Mouse (Mus musculus) neural tube, embryonic 14.5 days (tissue): ENCODE measurements around the gene Slc25a47. TPM values are rescaled to one million over a fixed set of nuclear protein-coding genes. Genes with fewer than 3 reads are reported as not detected.

Source experiments
- ATAC-seq: fragments of 200-750 bp; cut with Nextera tagmentation; 2 replicates; pipeline ENCODE4 v1.8.0; 2017; ENCODE audit warnings: low read depth, mild to moderate bottlenecking, moderate TSS enrichment, moderate library complexity
- H3K27ac ChIP-seq: fragments of 300-500 bp; sonication (generic); 2 replicates; pipeline ENCODE4 v1.5.1; 2014; ENCODE audit warnings: low read depth, mild to moderate bottlenecking, control low read depth, low read length, moderate library complexity, mixed read lengths
- H3K27me3 ChIP-seq: fragments of 300-500 bp; sonication (generic); 2 replicates; pipeline ENCODE4 v1.6.1; 2014; ENCODE audit warnings: low read length; ENCODE audit not compliant: control insufficient read depth, insufficient read depth
- H3K36me3 ChIP-seq: fragments of 300-500 bp; sonication (generic); 2 replicates; pipeline ENCODE4 v1.6.1; 2014; ENCODE audit warnings: low read length, mixed read lengths; ENCODE audit not compliant: control insufficient read depth, insufficient read depth
- H3K4me1 ChIP-seq: fragments of 300-500 bp; sonication (generic); 2 replicates; pipeline ENCODE4 v1.6.1; 2014; ENCODE audit warnings: low read length; ENCODE audit not compliant: control insufficient read depth, insufficient read depth
- H3K4me2 ChIP-seq: fragments of 300-500 bp; sonication (generic); 2 replicates; pipeline ENCODE4 v1.6.1; 2014; ENCODE audit warnings: mild to moderate bottlenecking, low read depth, low read length, control low read depth
- H3K4me3 ChIP-seq: fragments of 300-500 bp; sonication (generic); 2 replicates; pipeline ENCODE4 v1.5.1; 2014; ENCODE audit warnings: low read depth, low read length, control low read depth, mixed read lengths
- H3K9ac ChIP-seq: fragments of 300-500 bp; sonication (generic); replicated peaks from 2 replicates; pipeline ENCODE4 v1.6.1; 2014; ENCODE audit warnings: low read depth, mild to moderate bottlenecking, control low read depth, low read length, mixed read lengths
- H3K9me3 ChIP-seq: fragments of 300-500 bp; sonication (generic); 2 replicates; pipeline ENCODE4 v1.6.1; 2016; ENCODE audit warnings: low read length; ENCODE audit not compliant: control insufficient read depth
- WGBS: fragments of 180-500 bp; shearing (Covaris S2); extraction: QIAGEN DNeasy Blood & Tissue Kit; methylation state at CpG from one replicate; pipeline ENCODE4 v1.1.7; 2014; 5-methylcytosine and 5-hydroxymethylcytosine counted together
- polyA plus RNA-seq: library from polyadenylated mRNA; unstranded; fragments of >200 nt; fragmentation: Nextera tagmentation; extraction: Ambion mirVana; gene quantifications from 2 replicates; pipeline ENCODE4 v1.2.1, GENCODE M21; 2014

Slc25a47 gene
- polyA plus RNA-seq, 1 experiment from 2014 or later = 9.4 TPM

DNA sequence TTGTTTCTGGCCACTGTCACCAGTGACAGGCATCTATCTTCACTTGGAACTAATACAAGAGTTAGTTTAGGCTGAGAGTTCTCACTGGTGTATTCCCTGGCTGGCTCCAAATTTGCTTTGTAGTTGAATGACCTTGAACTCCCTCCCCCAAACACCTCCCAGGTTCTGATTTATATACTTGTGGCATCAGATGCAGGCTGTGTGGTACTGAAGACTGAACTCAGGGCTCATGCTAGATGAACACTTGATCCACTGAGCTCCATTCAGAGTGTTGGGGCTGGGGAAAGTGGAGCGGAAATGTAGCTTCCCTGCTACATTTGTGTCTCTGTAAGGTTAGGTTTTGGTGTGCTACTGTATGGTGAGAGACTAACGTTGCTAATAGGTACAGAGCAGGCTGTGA, 31.5 kb upstream of the Slc25a47 start:
- no peak overlapping the region for H3K4me2 ChIP-seq
- no peak overlapping the region for H3K4me3 ChIP-seq
- peaks cover 11% of the 10 kb centered on the region for H3K4me1 ChIP-seq
- no peak overlapping the region for H3K9ac ChIP-seq
- no peaks in the 10 kb centered on the region for H3K9me3 ChIP-seq
- H3K27me3 ChIP-seq = no peaks in the 10 kb centered on the region
- ATAC-seq = no peak
- 93% methylated on average over 2 of the region's 2 CpGs for WGBS
- H3K27ac ChIP-seq = no peak overlapping the region
- H3K36me3 ChIP-seq = 0 out of 2 replicates have a peak, but pooled peaks cover 3% of the 10 kb centered on the region

DNA sequence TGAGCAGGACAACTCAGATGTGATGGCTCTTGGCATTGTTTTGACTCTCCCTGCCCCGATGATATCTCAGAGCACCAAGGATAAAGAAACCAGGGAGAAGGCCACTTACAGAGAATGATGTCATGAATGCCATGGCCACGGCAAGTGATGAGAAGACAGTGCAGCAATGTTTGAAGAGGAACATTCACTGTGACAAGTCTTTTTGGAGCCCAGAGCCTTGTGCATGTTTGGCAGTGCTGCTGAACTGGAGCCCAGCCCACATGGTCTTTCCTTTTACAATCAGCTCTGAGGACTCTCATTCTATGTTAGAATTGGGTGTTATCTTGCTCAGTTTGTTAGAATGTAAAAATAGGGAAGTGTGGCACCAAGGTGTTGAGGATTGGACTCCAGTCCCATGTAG, 27.4 kb upstream of the Slc25a47 start:
- Histone ChIP-seq H3K27me3 (no peaks in the 10 kb centered on the region), H3K27ac (no peak overlapping the region), H3K4me1 (no peaks in the 10 kb centered on the region; the same call in 1 of the 2 replicates), H3K9ac (no peak overlapping the region), H3K9me3 (no peaks in the 10 kb centered on the region), H3K36me3 (peaks cover 3% of the 10 kb centered on the region; the same call in 1 of the 2 replicates), H3K4me3 (no peak overlapping the region), H3K4me2 (no peak overlapping the region)
- 92% methylated on average over 2 of the region's 2 CpGs for WGBS
- ATAC-seq = no peak

DNA sequence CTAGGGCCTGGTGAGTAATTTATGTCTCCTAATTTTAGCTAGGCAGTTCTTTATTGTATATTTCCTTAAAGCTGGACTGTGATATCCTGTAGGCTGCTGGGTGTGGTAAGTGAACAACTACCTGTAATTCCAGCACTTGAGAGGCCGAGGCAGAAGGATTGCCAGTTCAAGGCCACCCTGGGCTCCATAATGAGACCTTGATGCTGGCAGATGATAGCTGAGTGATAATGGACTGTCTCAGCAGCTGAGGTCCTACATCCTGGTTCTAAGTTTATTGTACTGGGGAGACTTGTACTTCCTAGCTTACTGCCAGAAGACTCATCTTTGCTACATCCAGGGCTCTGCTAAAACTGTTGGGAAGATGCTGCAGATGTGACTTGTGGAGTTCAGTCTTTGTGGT, 26.1 kb upstream of the Slc25a47 start:
- Histone ChIP-seq H3K9ac (no peak overlapping the region), H3K4me2 (no peak overlapping the region), H3K27ac (no peak overlapping the region), H3K4me1 (no peaks in the 10 kb centered on the region; the same call in 1 of the 2 replicates), H3K9me3 (no peaks in the 10 kb centered on the region), H3K36me3 (peaks cover 3% of the 10 kb centered on the region; the same call in 1 of the 2 replicates), H3K27me3 (no peaks in the 10 kb centered on the region), H3K4me3 (no peak overlapping the region)
- no peak for ATAC-seq
- 88% methylated on average over 1 of the region's 1 CpGs for WGBS

DNA sequence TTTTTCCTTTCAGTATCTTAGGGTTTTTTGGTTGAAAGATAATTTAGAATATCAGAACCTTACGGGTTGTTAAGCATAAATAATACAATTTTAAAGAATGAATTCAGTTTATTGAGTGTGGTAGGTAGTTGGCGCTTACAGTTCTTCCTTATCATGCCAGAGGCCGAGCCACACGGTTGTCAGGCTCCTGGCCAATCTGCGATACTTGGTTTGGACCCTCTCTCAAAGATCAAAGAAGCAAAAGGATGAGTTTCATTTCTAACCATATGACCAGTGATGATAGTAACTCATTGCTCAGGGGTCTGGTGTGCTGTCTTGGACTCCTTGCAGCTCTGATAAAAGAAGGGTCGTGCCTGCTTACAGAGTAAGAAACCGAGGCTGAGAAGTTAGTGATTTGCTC, 25.5 kb upstream of the Slc25a47 start:
- 92% methylated on average over 7 of the region's 7 CpGs for WGBS
- no peaks in the 10 kb centered on the region for H3K27me3 ChIP-seq
- no peak overlapping the region for H3K27ac ChIP-seq
- no peak overlapping the region for H3K4me2 ChIP-seq
- H3K9me3 ChIP-seq = no peaks in the 10 kb centered on the region
- H3K4me1 ChIP-seq = no peaks in the 10 kb centered on the region; the same call in 1 of the 2 replicates
- no peak overlapping the region for H3K4me3 ChIP-seq
- ATAC-seq = no peak
- H3K9ac ChIP-seq = no peak overlapping the region
- H3K36me3 ChIP-seq = peaks cover 3% of the 10 kb centered on the region; the same call in 1 of the 2 replicates

DNA sequence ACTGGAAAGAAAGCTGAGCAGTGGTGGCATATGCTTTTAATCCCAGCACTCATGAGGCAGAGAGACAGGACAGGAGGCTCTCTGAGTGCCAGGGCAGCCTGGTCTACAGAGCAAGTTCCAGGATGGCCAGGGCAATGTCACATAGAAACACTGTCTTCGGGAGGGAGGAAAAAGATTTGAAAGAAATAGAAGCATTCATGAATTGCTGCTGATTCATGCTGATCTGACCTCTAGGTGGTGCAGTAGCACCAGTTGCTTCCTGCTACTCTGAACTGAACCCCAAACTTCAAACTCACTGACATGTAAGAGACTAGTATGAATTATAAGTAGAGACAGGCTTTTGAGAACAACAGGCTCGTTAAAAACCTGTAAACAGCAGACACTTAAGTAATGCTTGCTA, 24.7 kb upstream of the Slc25a47 start:
- no peaks in the 10 kb centered on the region; the same call in 1 of the 2 replicates for H3K4me1 ChIP-seq
- H3K4me2 ChIP-seq = no peak overlapping the region
- peaks cover 3% of the 10 kb centered on the region; the same call in 1 of the 2 replicates for H3K36me3 ChIP-seq
- no peak overlapping the region for H3K27ac ChIP-seq
- 54% methylated on average over 2 of the region's 2 CpGs for WGBS
- no peaks in the 10 kb centered on the region for H3K9me3 ChIP-seq
- no peaks in the 10 kb centered on the region for H3K27me3 ChIP-seq
- H3K4me3 ChIP-seq = no peak overlapping the region
- no peak overlapping the region for H3K9ac ChIP-seq
- no peak for ATAC-seq

DNA sequence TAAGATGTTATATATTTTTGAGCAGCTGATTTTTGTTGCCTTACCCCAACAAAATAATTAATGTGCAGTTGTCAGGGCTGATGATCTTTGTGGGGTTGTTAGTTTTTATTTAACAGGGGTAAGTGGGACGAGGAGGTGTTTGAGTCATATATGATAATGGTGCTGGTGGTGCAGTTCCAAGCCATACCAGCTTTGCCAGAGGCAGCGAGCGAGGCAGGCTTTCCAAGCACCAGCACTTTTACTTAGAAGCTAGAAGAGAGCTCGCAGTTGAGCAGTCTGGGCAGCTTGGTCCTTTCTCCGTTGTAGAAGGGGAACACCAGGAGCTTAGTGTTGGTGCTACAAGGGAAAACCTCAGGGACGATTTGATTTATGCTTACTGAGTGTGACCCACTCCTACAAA, 23.4 kb upstream of the Slc25a47 start:
- no peaks in the 10 kb centered on the region for H3K4me1 ChIP-seq
- H3K27ac ChIP-seq = no peak overlapping the region
- H3K9ac ChIP-seq = no peak overlapping the region
- no peaks in the 10 kb centered on the region for H3K9me3 ChIP-seq
- no peak for ATAC-seq
- 75% methylated on average over 6 of the region's 6 CpGs for WGBS
- H3K4me2 ChIP-seq = no peak overlapping the region
- H3K27me3 ChIP-seq = no peaks in the 10 kb centered on the region
- H3K4me3 ChIP-seq = no peak overlapping the region
- H3K36me3 ChIP-seq = peaks cover 7% of the 10 kb centered on the region; the same call in 1 of the 2 replicates

DNA sequence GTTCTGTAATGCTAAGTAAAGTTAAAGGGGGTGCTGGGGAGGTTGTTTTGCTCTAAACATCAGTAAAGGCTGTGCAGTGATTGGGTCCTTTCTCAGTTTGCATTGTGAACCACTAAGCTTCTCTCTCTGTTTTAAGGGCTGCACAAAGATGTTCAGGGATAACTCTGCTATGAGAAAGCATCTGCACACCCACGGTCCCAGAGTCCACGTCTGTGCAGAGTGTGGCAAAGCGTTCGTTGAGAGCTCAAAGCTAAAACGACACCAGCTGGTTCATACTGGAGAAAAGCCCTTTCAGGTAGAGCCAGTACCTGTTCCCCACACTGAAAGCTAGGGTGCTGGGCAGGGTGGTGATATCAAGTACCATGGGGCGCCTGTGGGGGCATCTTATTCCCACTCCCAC, 21.4 kb upstream of the Slc25a47 start:
- no peak overlapping the region for H3K4me2 ChIP-seq
- no peak for ATAC-seq
- peaks cover 4% of the 10 kb centered on the region; the same call in 1 of the 2 replicates for H3K36me3 ChIP-seq
- no peak overlapping the region for H3K9ac ChIP-seq
- no peaks in the 10 kb centered on the region for H3K9me3 ChIP-seq
- no peak overlapping the region for H3K27ac ChIP-seq
- H3K4me1 ChIP-seq = no peaks in the 10 kb centered on the region
- 94% methylated on average over 6 of the region's 6 CpGs for WGBS
- no peak overlapping the region for H3K4me3 ChIP-seq
- no peaks in the 10 kb centered on the region for H3K27me3 ChIP-seq

DNA sequence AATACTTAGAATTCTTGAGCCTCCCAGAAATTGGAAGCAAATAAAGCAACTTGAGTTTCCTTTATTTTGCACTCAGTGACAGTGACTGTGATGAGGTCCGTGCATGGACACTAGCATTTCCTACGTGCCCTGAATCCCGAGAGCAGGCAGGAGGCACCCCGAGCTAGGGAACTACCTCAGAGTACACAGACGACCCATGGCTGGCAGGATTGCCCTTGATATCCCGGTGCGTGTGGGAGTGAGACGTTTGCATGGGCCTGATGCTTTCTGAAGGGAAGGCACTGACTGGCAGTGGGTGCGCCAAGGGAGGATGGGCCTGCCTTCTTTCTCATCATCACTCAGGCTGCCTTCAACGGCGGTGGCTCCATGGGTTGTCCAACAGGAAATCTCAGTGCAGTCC, 19.3 kb upstream of the Slc25a47 start:
- peaks cover 4% of the 10 kb centered on the region; the same call in 1 of the 2 replicates for H3K36me3 ChIP-seq
- no peak overlapping the region for H3K4me2 ChIP-seq
- no peak for ATAC-seq
- no peaks in the 10 kb centered on the region for H3K4me1 ChIP-seq
- H3K27ac ChIP-seq = no peak overlapping the region
- WGBS = 87% methylated on average over 11 of the region's 11 CpGs
- no peaks in the 10 kb centered on the region for H3K27me3 ChIP-seq
- H3K4me3 ChIP-seq = no peak overlapping the region
- H3K9ac ChIP-seq = no peak overlapping the region
- no peaks in the 10 kb centered on the region for H3K9me3 ChIP-seq

DNA sequence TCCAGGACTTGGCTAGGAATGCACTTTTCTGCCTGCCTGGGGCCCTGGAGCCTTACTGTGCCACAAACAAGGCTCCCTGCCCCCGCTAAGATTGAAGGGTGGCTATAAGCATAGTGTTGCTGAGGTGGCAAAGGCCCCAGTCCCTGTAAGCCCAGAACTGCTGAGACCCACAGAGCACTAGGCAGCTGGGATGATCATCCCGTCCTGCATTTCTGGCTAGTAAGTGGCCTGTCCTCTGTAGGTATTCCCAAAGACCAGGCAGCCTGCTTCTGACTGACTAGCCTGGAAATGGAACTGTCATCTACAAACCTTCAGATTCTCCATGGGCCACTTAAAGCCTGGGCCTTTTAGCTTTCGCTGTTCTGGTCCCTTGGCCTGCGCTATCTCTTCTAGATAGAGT, 15.4 kb upstream of the Slc25a47 start:
- Histone ChIP-seq H3K36me3 (peaks cover 4% of the 10 kb centered on the region; the same call in 1 of the 2 replicates), H3K9ac (no peak overlapping the region), H3K9me3 (no peaks in the 10 kb centered on the region), H3K4me3 (no peak overlapping the region), H3K27me3 (no peaks in the 10 kb centered on the region), H3K4me1 (no peaks in the 10 kb centered on the region), H3K27ac (no peak overlapping the region), H3K4me2 (no peak overlapping the region)
- no peak for ATAC-seq
- WGBS = 81% methylated on average over 4 of the region's 4 CpGs
